Mouse (Mus musculus) layer of hippocampus, adult 8-10 months (tissue): ENCODE results near the gene Klrk1. TPM values are rescaled to one million over a fixed set of nuclear protein-coding genes. Genes with fewer than 3 reads are reported as not detected.
"Not testable (repeated sequence)": the region's sequence is repeated elsewhere in the genome, so short reads cannot be mapped to it uniquely, and the experiment has no call there.

Experiments used
- DNase-seq, 2 experiments: peaks; one replicate each; pipeline ENCODE4 v3.0.0; 2022; ENCODE audit warnings: low spot score in 2 of 2
- total RNA-seq, 4 experiments: library from RNA; stranded (reverse); gene quantifications; 2 replicates each; pipeline ENCODE4 v1.2.4; 2022

Klrk1 gene
- total RNA-seq = not detected

DNA sequence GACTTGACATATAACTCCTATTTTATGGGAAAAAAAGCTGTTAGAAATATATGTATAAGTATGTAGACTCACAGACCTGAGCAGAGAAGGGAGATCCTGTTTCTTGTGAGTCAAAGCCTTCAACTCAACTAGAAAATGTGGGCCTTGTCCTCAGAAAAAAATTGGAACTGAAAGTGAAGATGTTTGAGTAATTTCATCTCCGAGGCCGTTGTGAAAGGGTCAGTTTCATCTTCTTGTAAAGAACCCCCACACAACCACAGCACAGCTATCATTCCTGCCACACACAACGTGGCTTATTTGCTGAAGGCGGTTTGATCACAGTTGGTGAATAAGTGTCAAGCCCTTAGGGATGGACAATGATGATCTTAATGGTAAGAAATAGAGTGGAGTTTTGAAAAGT, at the start of gene Klrk1:
Klrk1 (minus strand) TSS at position 130 of the 400 bp plus-strand sequence.
- no peak for DNase-seq

DNA sequence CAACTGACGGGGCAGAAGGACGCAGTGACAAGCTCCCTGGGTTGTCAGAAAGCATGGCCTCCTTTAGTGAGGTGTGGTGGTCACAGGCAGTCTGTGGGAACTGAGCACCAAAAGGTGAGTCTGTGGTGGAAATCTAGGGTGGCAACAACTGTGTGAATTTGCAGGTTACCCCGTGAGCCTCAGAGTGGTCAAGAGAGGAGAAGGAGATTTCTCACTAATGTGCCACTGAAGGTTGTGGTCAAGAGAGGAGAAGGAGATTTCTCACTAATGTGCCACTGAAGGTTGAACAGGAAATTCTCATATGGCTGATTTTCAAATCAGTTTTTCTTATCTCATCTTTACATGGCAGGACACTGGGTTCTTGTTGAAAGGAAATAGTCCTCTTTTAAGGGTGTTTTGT, 37.6 kb upstream of the Klrk1 start:
- DNase-seq = not testable (repeated sequence)

DNA sequence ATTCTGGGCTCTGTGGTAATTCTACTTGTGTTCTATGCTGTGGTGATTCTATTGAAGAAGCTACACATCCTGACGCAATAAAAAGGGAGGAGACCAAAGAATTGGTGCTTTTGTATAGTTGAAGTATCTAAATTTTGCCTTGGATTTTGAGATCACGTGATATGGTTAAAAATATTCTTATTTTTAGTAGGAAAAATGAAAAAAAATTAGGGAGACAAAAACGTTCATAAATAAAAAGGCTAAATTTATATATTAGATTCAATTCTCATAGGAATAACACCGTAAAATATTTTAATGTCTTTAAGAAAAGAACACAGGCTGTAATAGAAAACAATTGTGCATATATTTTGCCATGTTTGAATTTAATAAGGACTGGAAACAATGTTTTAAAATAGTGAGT, 36.9 kb upstream of the Klrk1 start, which contains the start of gene Klrc2:
Klrc2 (minus strand) TSS at position 101 of the 400 bp plus-strand sequence.
- not testable (repeated sequence) for DNase-seq

DNA sequence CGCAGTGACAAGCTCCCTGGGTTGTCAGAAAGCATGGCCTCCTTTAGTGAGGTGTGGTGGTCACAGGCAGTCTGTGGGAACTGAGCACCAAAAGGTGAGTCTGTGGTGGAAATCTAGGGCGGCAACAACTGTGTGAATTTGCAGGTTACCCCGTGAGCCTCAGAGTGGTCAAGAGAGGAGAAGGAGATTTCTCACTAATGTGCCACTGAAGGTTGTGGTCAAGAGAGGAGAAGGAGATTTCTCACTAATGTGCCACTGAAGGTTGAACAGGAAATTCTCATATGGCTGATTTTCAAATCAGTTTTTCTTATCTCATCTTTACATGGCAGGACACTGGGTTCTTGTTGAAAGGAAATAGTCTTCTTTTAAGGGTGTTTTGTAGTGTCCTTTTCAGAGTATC, 20.4 kb upstream of the Klrk1 start:
- DNase-seq = not testable (repeated sequence)

DNA sequence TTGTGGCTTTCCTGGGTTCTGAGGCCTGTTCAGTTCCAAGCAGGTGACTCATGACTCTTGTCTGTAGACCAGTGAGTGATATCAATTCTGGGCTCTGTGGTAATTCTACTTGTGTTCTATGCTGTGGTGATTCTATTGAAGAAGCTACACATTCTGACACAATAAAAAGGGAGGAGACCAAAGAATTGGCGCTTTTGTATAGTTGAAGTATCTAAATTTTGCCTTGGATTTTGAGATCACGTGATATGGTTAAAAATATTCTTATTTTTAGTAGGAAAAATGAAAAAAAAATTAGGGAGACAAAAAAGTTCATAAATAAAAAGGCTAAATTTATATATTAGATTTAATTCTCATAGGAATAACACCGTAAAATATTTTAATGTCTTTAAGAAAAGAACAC, 19.6 kb upstream of the Klrk1 start, which contains the start of gene Klrc3:
Klrc3 (minus strand) TSS at position 101 of the 400 bp plus-strand sequence.
- DNase-seq = not testable (repeated sequence)

DNA sequence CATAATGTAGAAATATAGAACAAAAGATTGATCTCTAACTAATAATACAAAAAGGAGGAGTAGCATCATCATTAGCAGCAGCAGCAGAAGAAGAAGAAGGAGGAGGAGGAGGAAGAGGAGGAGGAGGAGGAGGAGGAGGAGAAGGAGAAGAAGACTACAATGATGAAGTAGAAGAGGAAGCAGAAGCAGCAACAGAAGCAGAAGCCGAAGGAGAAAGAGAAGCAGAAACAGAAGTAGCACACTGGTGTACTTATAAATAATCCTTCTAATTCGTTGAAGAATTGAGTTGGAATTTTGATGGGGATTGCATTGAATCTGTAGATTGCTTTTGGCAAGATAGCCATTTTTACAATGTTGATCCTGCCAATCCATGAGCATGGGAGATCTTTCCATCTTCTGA, 7.4 kb upstream of the Klrk1 start:
- not testable (repeated sequence) for DNase-seq

DNA sequence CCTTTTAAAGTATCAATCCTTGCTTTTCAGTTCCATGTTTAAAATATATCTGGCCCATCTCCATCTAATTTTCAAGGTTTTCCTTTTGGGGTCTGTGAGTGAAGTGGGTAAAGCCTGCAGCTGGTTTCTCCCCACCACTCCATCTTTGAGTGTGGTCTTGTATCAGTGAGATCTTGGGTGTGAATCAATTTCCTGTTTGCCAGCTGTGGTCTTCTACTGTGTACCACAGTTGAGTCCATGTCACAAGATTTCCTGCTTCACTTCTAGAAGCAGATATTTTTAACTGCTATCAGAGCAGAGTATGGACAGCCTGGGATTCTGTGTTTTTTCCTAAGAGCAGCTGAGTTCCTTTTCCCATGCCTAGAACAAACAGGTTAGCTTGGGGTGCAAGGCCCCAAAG, 15.3 kb downstream of the Klrk1 start:
- no peak for DNase-seq

DNA sequence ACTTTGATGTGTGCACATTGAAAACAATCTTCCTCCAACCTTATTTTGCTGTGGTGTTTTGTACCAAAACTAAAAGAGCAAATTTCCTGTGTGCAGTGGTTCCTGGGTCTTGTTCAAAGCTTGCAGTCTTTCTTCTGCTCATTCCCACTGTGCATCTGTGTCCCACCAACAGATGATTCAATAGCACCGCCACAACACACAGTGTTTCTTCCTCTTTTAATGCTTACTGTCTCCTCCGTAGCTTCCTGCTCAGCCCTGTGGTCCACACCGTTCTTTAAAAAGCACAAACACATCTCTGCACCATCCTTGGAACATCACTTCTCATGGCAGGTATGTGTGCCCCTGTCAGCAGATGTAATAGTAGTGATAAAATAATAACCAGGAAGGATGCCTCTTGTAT, 32.2 kb downstream of the Klrk1 start, which contains the start of gene Klrd1:
Klrd1 (plus strand) TSS at position 275 of the 400 bp plus-strand sequence.
- no peak for DNase-seq

DNA sequence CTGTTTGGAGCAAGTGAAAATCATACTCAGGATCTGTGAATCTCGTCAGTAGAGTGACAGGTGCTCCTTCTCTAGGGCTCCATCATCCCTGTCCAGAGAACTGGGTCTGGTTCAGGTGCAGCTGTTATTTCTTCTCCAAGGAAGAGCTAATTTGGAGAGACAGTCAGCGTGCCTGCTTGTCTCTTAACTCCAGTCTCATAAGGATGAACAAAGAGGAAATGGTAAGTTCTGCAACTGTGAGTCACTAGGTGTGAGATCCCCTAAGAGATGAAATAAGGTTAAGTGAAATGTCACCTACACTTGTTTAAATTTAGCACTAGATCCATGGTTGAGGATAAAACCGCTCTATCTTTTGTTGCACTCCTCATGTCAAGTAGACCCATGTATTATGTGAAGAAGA, 40.6 kb downstream of the Klrk1 start:
- no peak for DNase-seq

DNA sequence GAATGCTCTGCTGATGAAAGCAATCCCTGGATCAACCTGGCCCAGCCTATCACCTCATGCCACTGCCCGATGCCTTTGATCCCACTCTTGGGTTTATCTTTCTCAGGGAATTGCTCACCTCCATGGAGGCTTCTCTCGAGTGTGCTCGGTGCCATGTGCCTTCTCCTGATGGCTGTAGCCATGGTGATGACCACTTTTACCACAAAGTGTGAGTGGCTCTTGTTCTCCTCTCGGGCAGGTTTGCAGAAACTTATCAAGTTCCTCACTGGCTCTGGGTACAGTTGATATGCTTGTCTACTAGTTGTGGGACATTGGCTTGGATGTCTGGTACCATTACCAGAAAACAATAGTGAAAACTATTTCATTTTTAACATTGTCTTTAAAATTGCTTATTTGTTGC, 41.8 kb downstream of the Klrk1 start:
- DNase-seq = no peak

DNA sequence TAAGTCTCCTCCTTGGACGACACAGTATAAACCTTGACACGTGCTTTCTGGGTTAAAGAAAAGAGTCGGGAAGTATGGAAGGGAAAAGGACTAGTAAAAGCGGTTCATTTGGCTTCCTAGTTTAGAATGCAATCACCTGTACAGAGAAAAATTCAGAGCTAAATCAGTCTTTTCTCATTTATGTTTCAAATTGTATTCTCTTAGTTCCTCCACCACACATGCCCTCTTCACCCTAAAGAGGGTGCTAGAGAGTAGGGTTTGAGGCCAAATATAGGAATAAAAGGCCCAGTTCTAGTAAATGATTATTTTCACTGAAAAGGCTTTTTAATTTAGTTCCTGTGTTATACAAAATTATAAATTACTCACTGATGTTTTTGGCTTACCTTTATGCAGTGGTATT, 42.4 kb downstream of the Klrk1 start:
- no peak for DNase-seq

DNA sequence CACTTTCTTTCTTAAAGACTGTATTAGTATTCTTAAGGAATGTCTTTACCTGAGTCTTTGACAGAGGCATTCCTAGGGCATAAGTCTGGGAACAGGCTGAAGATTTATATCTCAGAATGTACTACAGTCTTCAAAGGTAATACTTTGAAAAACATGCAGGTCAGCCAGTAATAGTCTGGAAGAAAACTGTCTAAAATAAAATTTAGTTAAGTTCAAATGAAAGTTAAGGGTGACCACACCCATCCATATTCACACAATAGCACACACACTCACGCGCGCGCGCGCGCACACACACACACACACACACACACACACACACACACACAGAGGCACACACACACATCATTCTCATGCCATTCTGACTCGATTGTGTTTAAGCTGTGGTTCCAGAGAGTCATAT, 46.1 kb downstream of the Klrk1 start, which contains the start of gene Klre1:
Klre1 (plus strand) TSS at position 301 of the 400 bp plus-strand sequence.
- DNase-seq = no peak

DNA sequence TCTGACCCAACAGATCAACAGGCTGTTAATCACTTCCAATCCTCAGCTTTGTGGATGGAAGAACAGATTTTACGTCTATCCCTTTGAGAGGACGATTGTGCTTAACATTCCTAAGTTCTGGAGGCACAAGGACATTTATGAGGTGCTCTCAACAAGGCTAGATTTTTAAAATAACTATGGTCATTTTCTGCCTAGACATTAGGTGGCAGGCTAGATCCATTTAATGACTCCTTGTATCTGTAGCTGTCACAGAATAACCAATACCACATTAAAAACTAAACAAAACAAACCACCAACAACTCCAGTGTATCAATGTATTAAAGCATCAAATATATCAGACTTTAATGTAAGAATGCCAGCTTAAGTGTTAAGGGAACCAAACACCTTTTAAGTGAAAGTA, 48.3 kb downstream of the Klrk1 start:
- no peak for DNase-seq

DNA sequence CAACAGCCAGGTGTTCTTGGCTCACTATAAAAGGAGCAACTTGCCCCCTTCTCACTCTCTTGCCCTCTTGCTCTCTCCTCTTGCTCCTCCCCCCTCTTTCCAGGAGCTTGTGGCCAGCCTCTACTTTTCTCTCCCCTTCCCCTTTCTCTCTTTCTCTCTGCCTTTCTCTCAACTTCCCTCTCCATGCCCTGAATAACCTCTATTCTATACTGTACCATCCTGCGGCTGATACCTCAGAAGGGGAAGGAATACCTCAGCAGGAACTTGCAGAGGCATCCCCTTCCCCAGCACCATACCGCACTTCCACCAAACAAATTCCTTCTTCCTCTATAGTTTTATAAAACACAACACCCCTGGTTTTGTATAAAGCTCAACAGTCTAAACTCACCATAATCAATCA, 58.4 kb downstream of the Klrk1 start:
- no peak for DNase-seq

Other genes with a start within 250 kb of the Klrk1 start
- not detected for gene Clec12b, start 238.0 kb downstream of the Klrk1 start, total RNA-seq
- gene Clec1b, start 226.6 kb downstream of the Klrk1 start, total RNA-seq = 1 to 10 TPM in 1 of 4 experiments, under 1 TPM in 1, not detected in 2; 0.07 to 1.0 TPM
- not detected for gene Clec9a, start 215.0 kb downstream of the Klrk1 start, total RNA-seq
- 1 to 10 TPM; 3.2 to 4.8 (median 4.3) TPM for gene Clec1a, start 171.9 kb downstream of the Klrk1 start, total RNA-seq
- gene Olr1, start 116.7 kb downstream of the Klrk1 start, total RNA-seq = not detected
- not detected for gene Tmem52b, start 111.3 kb downstream of the Klrk1 start, total RNA-seq
- 100 to 1,000 TPM; 665 to 765 (median 700) TPM for gene Gabarapl1, start 90.7 kb downstream of the Klrk1 start, total RNA-seq
- not detected for gene Klre1, start 46.0 kb downstream of the Klrk1 start, total RNA-seq
- not detected for gene Klrd1, start 32.1 kb downstream of the Klrk1 start, total RNA-seq
- not detected for gene Klrc3, start 19.5 kb upstream of the Klrk1 start, total RNA-seq
- not detected for gene Klrc2, start 36.8 kb upstream of the Klrk1 start, total RNA-seq
- not detected for gene Klrc1, start 55.1 kb upstream of the Klrk1 start, total RNA-seq
- gene Klri1, start 93.3 kb upstream of the Klrk1 start, total RNA-seq = not detected
- not detected for gene Klri2, start 116.6 kb upstream of the Klrk1 start, total RNA-seq
- not detected for gene Gm156, start 160.4 kb upstream of the Klrk1 start, total RNA-seq
- not detected for gene Gm17631, start 238.8 kb upstream of the Klrk1 start, total RNA-seq